Mouse (Mus musculus): ENCODE measurements around the gene Tor1aip2. TPM values are rescaled to one million over a fixed set of nuclear protein-coding genes. Genes with fewer than 3 reads are reported as not detected.

Tor1aip2 gene
- polyA plus RNA-seq, 1 experiment, result 1.4 TPM

GRCm38 (mm10) chr1:156089561-156089960 is 54.4 kb downstream of the Tor1aip2 start:
- Histone ChIP-seq H3K4me1 (ENCODE audit: control insufficient read depth) (peaks cover 10% of the 10 kb centered on the region), H3K36me3 (ENCODE audit: control insufficient read depth) (no peaks in the 10 kb centered on the region), H3K4me3 (replicated peaks) (no peak overlapping the region), H3K9me3 (ENCODE audit: control insufficient read depth, low read length) (no peaks in the 10 kb centered on the region), H3K27me3 (ENCODE audit: control insufficient read depth) (no peaks in the 10 kb centered on the region)
- no peak for TF ChIP-seq GATA1 (IDR thresholded peaks at IDR 0.05; ENCODE audit: low read length)
- no peak for TF ChIP-seq TAL1 (IDR thresholded peaks at IDR 0.05; ENCODE audit: low read length)

DNA sequence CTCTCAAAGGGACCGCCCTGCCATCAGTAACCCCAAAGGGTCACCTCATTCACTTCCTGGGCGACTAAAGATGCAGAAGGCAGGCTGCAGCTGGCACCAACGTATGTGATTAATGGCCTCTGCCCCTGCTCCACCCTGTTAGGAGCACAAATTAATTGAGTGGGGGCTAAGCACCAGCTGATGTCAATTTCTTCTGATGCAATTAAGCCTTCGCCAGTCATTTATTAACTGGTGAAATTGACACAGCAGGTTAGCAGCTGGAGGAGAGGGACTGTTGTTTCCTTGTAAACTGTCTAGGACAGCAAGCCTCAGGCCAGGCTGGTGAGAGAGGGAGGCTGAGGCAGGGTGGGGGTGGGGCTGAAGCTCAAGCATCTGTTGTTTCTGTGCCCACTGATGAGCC is 54.8 kb downstream of the Tor1aip2 start:
- Histone ChIP-seq H3K27me3 (ENCODE audit: control insufficient read depth) (no peaks in the 10 kb centered on the region), H3K9me3 (ENCODE audit: control insufficient read depth, low read length) (no peaks in the 10 kb centered on the region), H3K4me3 (replicated peaks) (no peak overlapping the region), H3K4me1 (ENCODE audit: control insufficient read depth) (peaks cover 10% of the 10 kb centered on the region), H3K36me3 (ENCODE audit: control insufficient read depth) (no peaks in the 10 kb centered on the region)
- TF ChIP-seq GATA1 (IDR thresholded peaks at IDR 0.05; ENCODE audit: low read length), result no peak
- TF ChIP-seq TAL1 (IDR thresholded peaks at IDR 0.05; ENCODE audit: low read length), result no peak

DNA sequence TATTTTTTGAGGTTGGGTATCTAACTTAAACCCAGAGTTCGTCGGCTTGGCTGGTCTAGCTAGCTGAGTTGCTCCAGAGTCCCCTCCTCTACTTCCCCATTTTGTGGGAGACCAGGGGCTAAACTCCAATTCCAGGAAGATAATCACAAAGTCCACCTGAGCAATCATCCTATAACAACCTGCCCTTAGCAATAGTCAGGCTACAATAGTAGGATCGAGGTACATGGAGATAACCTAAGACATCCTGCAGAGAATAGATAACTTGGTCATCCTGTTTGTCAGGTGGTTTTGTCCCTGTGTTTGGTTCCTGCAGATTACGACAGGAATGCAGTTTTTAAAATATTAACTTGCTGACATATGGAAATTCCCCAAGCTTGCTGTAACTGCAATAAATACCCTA is 56.6 kb downstream of the Tor1aip2 start:
- H3K9me3 ChIP-seq (ENCODE audit: control insufficient read depth, low read length), result no peaks in the 10 kb centered on the region
- TF ChIP-seq TAL1 (IDR thresholded peaks at IDR 0.05; ENCODE audit: low read length) (no peak), GATA1 (IDR thresholded peaks at IDR 0.05; ENCODE audit: low read length) (no peak)
- no peaks in the 10 kb centered on the region for H3K36me3 ChIP-seq (ENCODE audit: control insufficient read depth)
- H3K4me1 ChIP-seq (ENCODE audit: control insufficient read depth), result peaks cover 10% of the 10 kb centered on the region
- no peak overlapping the region for H3K4me3 ChIP-seq (replicated peaks)
- no peaks in the 10 kb centered on the region for H3K27me3 ChIP-seq (ENCODE audit: control insufficient read depth)

DNA sequence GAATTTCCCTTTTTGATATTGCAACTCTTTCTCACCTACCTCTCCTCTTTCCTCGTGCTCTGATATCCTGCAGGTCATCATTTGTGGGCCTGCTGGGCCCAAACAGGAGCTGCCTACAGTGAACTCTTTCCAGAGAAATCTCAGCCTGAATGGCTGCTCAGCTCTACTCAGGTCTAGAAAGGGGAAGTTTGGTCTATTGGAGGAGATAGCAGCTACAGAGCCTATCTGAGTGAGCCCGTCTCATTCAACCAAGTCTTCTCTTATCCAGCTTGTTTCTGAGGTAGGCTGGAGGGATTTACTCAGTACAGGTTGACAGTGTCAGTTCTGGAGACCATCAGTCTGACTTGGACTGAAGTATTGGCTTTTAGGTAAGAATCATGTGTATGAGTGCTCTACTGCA is 68.6 kb downstream of the Tor1aip2 start:
- TF ChIP-seq GATA1 (IDR thresholded peaks at IDR 0.05; ENCODE audit: low read length) (no peak), TAL1 (IDR thresholded peaks at IDR 0.05; ENCODE audit: low read length) (no peak)
- Histone ChIP-seq H3K27me3 (ENCODE audit: control insufficient read depth) (no peaks in the 10 kb centered on the region), H3K4me3 (replicated peaks) (no peak overlapping the region), H3K9me3 (ENCODE audit: control insufficient read depth, low read length) (peaks cover 9% of the 10 kb centered on the region; the same call in 1 of the 2 replicates), H3K36me3 (ENCODE audit: control insufficient read depth) (no peaks in the 10 kb centered on the region), H3K4me1 (ENCODE audit: control insufficient read depth) (no peaks in the 10 kb centered on the region)

GRCm38 (mm10) chr1:156105381-156105780 is 70.2 kb downstream of the Tor1aip2 start:
- no peaks in the 10 kb centered on the region for H3K27me3 ChIP-seq (ENCODE audit: control insufficient read depth)
- TF ChIP-seq TAL1 (IDR thresholded peaks at IDR 0.05; ENCODE audit: low read length) (no peak), GATA1 (IDR thresholded peaks at IDR 0.05; ENCODE audit: low read length) (no peak)
- H3K9me3 ChIP-seq (ENCODE audit: control insufficient read depth, low read length), result peaks cover 7% of the 10 kb centered on the region; the same call in 1 of the 2 replicates
- no peaks in the 10 kb centered on the region for H3K36me3 ChIP-seq (ENCODE audit: control insufficient read depth)
- H3K4me1 ChIP-seq (ENCODE audit: control insufficient read depth), result no peaks in the 10 kb centered on the region
- no peak overlapping the region for H3K4me3 ChIP-seq (replicated peaks)

DNA sequence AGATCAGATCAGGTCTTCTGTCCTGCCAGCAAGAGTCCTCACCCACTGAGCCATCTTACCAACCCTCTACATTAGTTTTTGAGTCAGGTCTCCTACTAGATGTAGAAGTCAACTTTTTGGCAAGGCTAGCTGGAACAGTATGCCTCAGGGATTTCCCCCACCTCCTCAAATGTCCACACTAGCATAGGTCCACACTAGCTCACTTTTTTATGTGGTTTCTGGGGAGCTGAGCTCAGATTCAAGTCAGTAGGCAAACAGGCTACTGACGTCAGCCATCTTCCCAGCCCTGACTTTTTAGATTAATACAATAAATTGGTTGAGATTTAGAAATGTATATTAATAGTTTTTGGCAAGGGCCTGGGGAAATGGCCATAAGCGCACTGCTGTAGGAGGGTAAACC is 72.2 kb downstream of the Tor1aip2 start:
- H3K9me3 ChIP-seq (ENCODE audit: control insufficient read depth, low read length), result peaks cover 5% of the 10 kb centered on the region; the same call in 1 of the 2 replicates
- no peak overlapping the region for H3K4me3 ChIP-seq (replicated peaks)
- no peaks in the 10 kb centered on the region for H3K36me3 ChIP-seq (ENCODE audit: control insufficient read depth)
- no peak for TF ChIP-seq GATA1 (IDR thresholded peaks at IDR 0.05; ENCODE audit: low read length)
- no peak for TF ChIP-seq TAL1 (IDR thresholded peaks at IDR 0.05; ENCODE audit: low read length)
- no peaks in the 10 kb centered on the region for H3K4me1 ChIP-seq (ENCODE audit: control insufficient read depth)
- no peaks in the 10 kb centered on the region for H3K27me3 ChIP-seq (ENCODE audit: control insufficient read depth)

DNA sequence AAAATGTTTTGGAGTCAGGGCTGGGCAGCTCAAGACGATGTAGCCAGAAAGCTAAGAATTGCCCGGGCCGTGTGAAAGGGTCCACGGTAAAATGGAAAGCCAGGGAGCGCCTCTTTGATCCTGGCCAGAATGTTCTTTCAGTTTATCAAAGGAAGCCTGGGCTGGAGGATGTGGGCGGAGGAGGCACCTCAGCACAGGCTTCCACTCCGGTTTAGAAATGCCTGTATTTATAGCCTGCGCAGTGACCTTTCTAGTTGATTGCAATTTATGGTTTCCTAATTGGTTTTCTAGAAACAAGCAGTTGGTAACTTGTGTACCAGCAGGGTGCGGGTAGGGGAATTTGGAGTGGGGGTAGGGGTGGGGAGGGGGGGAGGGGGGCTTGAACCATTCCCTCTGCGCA is 73.2 kb downstream of the Tor1aip2 start:
- Histone ChIP-seq H3K9me3 (ENCODE audit: control insufficient read depth, low read length) (peaks cover 5% of the 10 kb centered on the region; the same call in 1 of the 2 replicates), H3K27me3 (ENCODE audit: control insufficient read depth) (no peaks in the 10 kb centered on the region), H3K36me3 (ENCODE audit: control insufficient read depth) (no peaks in the 10 kb centered on the region), H3K4me3 (replicated peaks) (no peak overlapping the region), H3K4me1 (ENCODE audit: control insufficient read depth) (no peaks in the 10 kb centered on the region)
- TF ChIP-seq GATA1 (IDR thresholded peaks at IDR 0.05; ENCODE audit: low read length) (no peak), TAL1 (IDR thresholded peaks at IDR 0.05; ENCODE audit: low read length) (no peak)

DNA sequence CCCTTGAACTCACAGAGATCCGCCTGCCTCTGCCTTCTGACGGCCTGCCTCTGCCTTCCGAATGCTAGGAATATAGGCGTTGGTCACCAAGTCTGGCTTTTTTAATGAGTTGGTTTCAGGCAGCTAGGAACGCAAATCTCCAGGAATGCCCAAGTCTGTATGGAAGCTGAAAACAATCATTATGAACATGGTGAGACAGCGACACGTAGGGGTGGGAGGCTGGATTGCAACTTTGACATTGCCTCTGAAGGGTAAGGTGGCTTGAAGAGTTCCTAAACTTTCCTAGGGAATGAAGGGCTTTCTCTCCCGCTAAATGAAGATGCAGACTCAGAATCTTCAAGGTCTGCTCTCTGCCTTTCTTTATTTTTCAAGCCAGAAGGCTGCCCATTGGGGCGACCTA is 75.9 kb downstream of the Tor1aip2 start:
- TF ChIP-seq GATA1 (IDR thresholded peaks at IDR 0.05; ENCODE audit: low read length) (no peak), TAL1 (IDR thresholded peaks at IDR 0.05; ENCODE audit: low read length) (no peak)
- no peak overlapping the region for H3K4me3 ChIP-seq (replicated peaks)
- no peaks in the 10 kb centered on the region for H3K36me3 ChIP-seq (ENCODE audit: control insufficient read depth)
- H3K27me3 ChIP-seq (ENCODE audit: control insufficient read depth), result no peaks in the 10 kb centered on the region
- H3K4me1 ChIP-seq (ENCODE audit: control insufficient read depth), result peaks cover 19% of the 10 kb centered on the region
- no peaks in the 10 kb centered on the region for H3K9me3 ChIP-seq (ENCODE audit: control insufficient read depth, low read length)

DNA sequence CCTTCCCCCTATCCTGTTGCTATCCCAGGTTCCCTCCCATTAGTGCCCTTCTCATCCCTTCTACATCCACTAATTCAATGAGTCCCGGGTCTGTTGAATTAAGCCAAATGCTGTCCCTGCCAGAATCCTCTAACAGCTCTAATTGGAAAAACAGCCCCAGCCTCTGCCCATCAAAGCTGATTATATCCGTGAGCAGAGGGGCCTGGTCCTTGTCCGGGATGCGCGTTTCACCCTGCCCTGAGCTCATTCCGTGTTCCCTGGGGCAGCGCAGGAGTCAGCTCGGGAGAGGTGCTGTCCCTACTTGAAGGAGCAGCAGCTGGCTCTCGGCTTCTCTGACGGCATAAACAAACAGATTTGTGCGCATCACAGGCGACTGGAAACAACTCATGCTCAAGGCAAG is 76.5 kb downstream of the Tor1aip2 start:
- H3K27me3 ChIP-seq (ENCODE audit: control insufficient read depth), result no peaks in the 10 kb centered on the region
- H3K9me3 ChIP-seq (ENCODE audit: control insufficient read depth, low read length), result no peaks in the 10 kb centered on the region
- no peaks in the 10 kb centered on the region for H3K36me3 ChIP-seq (ENCODE audit: control insufficient read depth)
- no peak overlapping the region for H3K4me3 ChIP-seq (replicated peaks)
- H3K4me1 ChIP-seq (ENCODE audit: control insufficient read depth), result peaks cover 25% of the 10 kb centered on the region
- TF ChIP-seq GATA1 (IDR thresholded peaks at IDR 0.05; ENCODE audit: low read length) (no peak), TAL1 (IDR thresholded peaks at IDR 0.05; ENCODE audit: low read length) (no peak)

DNA sequence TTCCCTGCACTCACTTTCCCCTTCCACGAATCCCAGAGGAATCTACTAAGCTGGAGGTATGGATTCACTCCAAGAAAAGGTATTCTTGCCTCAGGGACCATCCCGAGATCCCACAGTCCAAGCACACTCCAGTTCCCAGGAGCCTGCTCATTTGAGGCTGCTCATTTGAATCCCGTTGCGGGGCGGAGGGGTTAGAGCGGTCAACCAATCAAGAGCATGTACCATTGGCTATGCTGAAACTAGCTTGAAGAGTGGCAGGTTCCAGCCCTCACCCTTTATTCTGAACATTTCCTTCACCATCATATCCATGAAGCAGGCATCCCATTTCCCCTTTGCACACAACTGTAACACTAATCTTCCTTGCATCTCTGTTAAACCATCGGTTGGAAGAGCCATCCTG is 76.9 kb downstream of the Tor1aip2 start:
- Histone ChIP-seq H3K27me3 (ENCODE audit: control insufficient read depth) (no peaks in the 10 kb centered on the region), H3K36me3 (ENCODE audit: control insufficient read depth) (no peaks in the 10 kb centered on the region), H3K4me1 (ENCODE audit: control insufficient read depth) (peaks cover 26% of the 10 kb centered on the region), H3K9me3 (ENCODE audit: control insufficient read depth, low read length) (no peaks in the 10 kb centered on the region), H3K4me3 (replicated peaks) (no peak overlapping the region)
- no peak for TF ChIP-seq GATA1 (IDR thresholded peaks at IDR 0.05; ENCODE audit: low read length)
- TF ChIP-seq TAL1 (IDR thresholded peaks at IDR 0.05; ENCODE audit: low read length), result no peak
